Mouse (Mus musculus): ENCODE measurements around the gene Casc1.

Casc1 gene

GRCm38 (mm10) chr6:145210816-145211338 lies at the start of gene Casc1, which contains the start of gene Etfrf1:
Casc1 (minus strand) TSS chr6:145211005.
Etfrf1 (plus strand) TSS chr6:145211134.
- DNase-seq (ENCODE audit: extremely low spot score) = peak; percentile 99

- DNase-seq (ENCODE audit: extremely low spot score) = no peak
Observed at GRCm38 (mm10) chr6:145256701-145257073, 45.9 kb upstream of the Casc1 start.

GRCm38 (mm10) chr6:145255952-145256700 lies 45.3 kb upstream of the Casc1 start:
- no peak for DNase-seq (ENCODE audit: extremely low spot score)

GRCm38 (mm10) chr6:145250820-145251219 lies 40.0 kb upstream of the Casc1 start:
- DNase-seq (ENCODE audit: extremely low spot score) = no peak

- peak; percentile 95 for DNase-seq (ENCODE audit: extremely low spot score)
Observed at GRCm38 (mm10) chr6:145250185-145250791, 39.5 kb upstream of the Casc1 start, which contains the start of gene Kras. Kras (minus strand) TSS chr6:145250239.

- peak; percentile 64 for DNase-seq (ENCODE audit: extremely low spot score)
Observed at GRCm38 (mm10) chr6:145249291-145250184, 38.7 kb upstream of the Casc1 start.

- DNase-seq (ENCODE audit: extremely low spot score) = no peak
Observed at GRCm38 (mm10) chr6:145247886-145248285, 37.1 kb upstream of the Casc1 start.

- no peak for DNase-seq (ENCODE audit: extremely low spot score)
Observed at GRCm38 (mm10) chr6:145246841-145247240, 36.0 kb upstream of the Casc1 start.

GRCm38 (mm10) chr6:145242521-145242920 lies 31.7 kb upstream of the Casc1 start:
- DNase-seq (ENCODE audit: extremely low spot score) = no peak

- DNase-seq (ENCODE audit: extremely low spot score) = no peak
Observed at GRCm38 (mm10) chr6:145240285-145240684, 29.5 kb upstream of the Casc1 start.

- DNase-seq (ENCODE audit: extremely low spot score) = no peak
Observed at GRCm38 (mm10) chr6:145237148-145237547, 26.3 kb upstream of the Casc1 start.

GRCm38 (mm10) chr6:145235367-145235766 lies 24.6 kb upstream of the Casc1 start:
- no peak for DNase-seq (ENCODE audit: extremely low spot score)

GRCm38 (mm10) chr6:145234391-145234790 lies 23.6 kb upstream of the Casc1 start:
- no peak for DNase-seq (ENCODE audit: extremely low spot score)

GRCm38 (mm10) chr6:145226296-145226695 lies 15.5 kb upstream of the Casc1 start:
- DNase-seq (ENCODE audit: extremely low spot score) = no peak

GRCm38 (mm10) chr6:145224246-145224645 lies 13.4 kb upstream of the Casc1 start:
- DNase-seq (ENCODE audit: extremely low spot score) = no peak

GRCm38 (mm10) chr6:145215826-145216225 lies 5.0 kb upstream of the Casc1 start:
- no peak for DNase-seq (ENCODE audit: extremely low spot score)

- no peak for DNase-seq (ENCODE audit: extremely low spot score)
Observed at GRCm38 (mm10) chr6:145213916-145214315, 3.1 kb upstream of the Casc1 start.

- DNase-seq (ENCODE audit: extremely low spot score) = peak; percentile 4
Observed at GRCm38 (mm10) chr6:145211376-145212305, 836 bp upstream of the Casc1 start.

GRCm38 (mm10) chr6:145210056-145210680 lies 637 bp downstream of the Casc1 start:
- DNase-seq (ENCODE audit: extremely low spot score) = no peak

- no peak for DNase-seq (ENCODE audit: extremely low spot score)
Observed at GRCm38 (mm10) chr6:145205142-145205541, 5.7 kb downstream of the Casc1 start.
